Mouse (Mus musculus): ENCODE measurements around the gene Dnaaf5. TPM values are rescaled to one million over a fixed set of nuclear protein-coding genes. Genes with fewer than 3 reads are reported as not detected.

The Dnaaf5 gene
- polyA plus RNA-seq, 1 experiment from 2014 or later, result 5.9 TPM

GRCm38 (mm10) chr5:139128476-139129065 is 21.5 kb upstream of the Dnaaf5 start:
- Histone ChIP-seq H3K27ac (no peak overlapping the region), H3K4me2 (peak overlapping the region; percentile 87), H3K36me3 (no peaks in the 10 kb centered on the region), H3K4me3 (replicated peaks) (peak overlapping the region; percentile 56), H3K4me1 (peaks cover 12% of the 10 kb centered on the region), H3K27me3 (replicated peaks) (no peaks in the 10 kb centered on the region), H3K9ac (no peak overlapping the region), H3K9me3 (no peaks in the 10 kb centered on the region)
- 30% methylated on average over 12 of the region's 12 CpGs for WGBS
- no peak for ATAC-seq (ENCODE audit: insufficient read depth, low FRiP score, low read depth)

GRCm38 (mm10) chr5:139129078-139129477 is 20.9 kb upstream of the Dnaaf5 start:
- Histone ChIP-seq H3K4me3 (replicated peaks) (peak overlapping the region; percentile 56), H3K9ac (peak overlapping the region; percentile 32; the same call in 1 of the 2 replicates), H3K4me2 (peak overlapping the region; percentile 87), H3K27ac (no peak overlapping the region), H3K4me1 (peaks cover 12% of the 10 kb centered on the region), H3K36me3 (no peaks in the 10 kb centered on the region), H3K27me3 (replicated peaks) (no peaks in the 10 kb centered on the region), H3K9me3 (no peaks in the 10 kb centered on the region)
- 15% methylated on average over 12 of the region's 12 CpGs for WGBS
- peak; percentile 51; the same call in 1 of the 2 replicates for ATAC-seq (ENCODE audit: insufficient read depth, low FRiP score, low read depth)

GRCm38 (mm10) chr5:139129572-139130151 is 20.4 kb upstream of the Dnaaf5 start:
- peak overlapping the region; percentile 56 for H3K4me3 ChIP-seq (replicated peaks)
- no peaks in the 10 kb centered on the region for H3K27me3 ChIP-seq (replicated peaks)
- H3K27ac ChIP-seq, result no peak overlapping the region
- no peaks in the 10 kb centered on the region for H3K36me3 ChIP-seq
- no peaks in the 10 kb centered on the region for H3K9me3 ChIP-seq
- peaks cover 12% of the 10 kb centered on the region for H3K4me1 ChIP-seq
- WGBS, result 6% methylated on average over 35 of the region's 55 CpGs
- peak; percentile 45 for ATAC-seq (ENCODE audit: insufficient read depth, low FRiP score, low read depth)
- peak overlapping the region; percentile 87 for H3K4me2 ChIP-seq
- H3K9ac ChIP-seq, result peak overlapping the region; percentile 32; the same call in 1 of the 2 replicates

GRCm38 (mm10) chr5:139130351-139130750 is 19.7 kb upstream of the Dnaaf5 start:
- 79% methylated on average over 5 of the region's 5 CpGs for WGBS
- Histone ChIP-seq H3K36me3 (no peaks in the 10 kb centered on the region), H3K4me3 (replicated peaks) (no peak overlapping the region), H3K9me3 (no peaks in the 10 kb centered on the region), H3K9ac (no peak overlapping the region), H3K4me2 (peak overlapping the region; percentile 87; the same call in 1 of the 2 replicates), H3K27ac (no peak overlapping the region), H3K27me3 (replicated peaks) (no peaks in the 10 kb centered on the region), H3K4me1 (peaks cover 12% of the 10 kb centered on the region)
- no peak for ATAC-seq (ENCODE audit: insufficient read depth, low FRiP score, low read depth)

- Histone ChIP-seq H3K4me1 (no peaks in the 10 kb centered on the region), H3K27me3 (replicated peaks) (no peaks in the 10 kb centered on the region), H3K9me3 (no peaks in the 10 kb centered on the region), H3K27ac (no peak overlapping the region), H3K4me3 (replicated peaks) (no peak overlapping the region), H3K36me3 (no peaks in the 10 kb centered on the region), H3K4me2 (no peak overlapping the region), H3K9ac (no peak overlapping the region)
- ATAC-seq (ENCODE audit: insufficient read depth, low FRiP score, low read depth), result no peak
- 77% methylated on average over 8 of the region's 8 CpGs for WGBS
Observed at GRCm38 (mm10) chr5:139134501-139134900, 15.5 kb upstream of the Dnaaf5 start.

- 36% methylated on average over 1 of the region's 1 CpGs for WGBS
- Histone ChIP-seq H3K4me1 (0 out of 2 replicates have a peak, but pooled peaks cover 5% of the 10 kb centered on the region), H3K9ac (no peak overlapping the region), H3K27me3 (replicated peaks) (no peaks in the 10 kb centered on the region), H3K27ac (no peak overlapping the region), H3K9me3 (no peaks in the 10 kb centered on the region), H3K4me2 (no peak overlapping the region), H3K4me3 (replicated peaks) (no peak overlapping the region), H3K36me3 (no peaks in the 10 kb centered on the region)
- ATAC-seq (ENCODE audit: insufficient read depth, low FRiP score, low read depth), result no peak
Observed at GRCm38 (mm10) chr5:139136341-139136740, 13.7 kb upstream of the Dnaaf5 start.

GRCm38 (mm10) chr5:139137176-139137575 is 12.8 kb upstream of the Dnaaf5 start:
- Histone ChIP-seq H3K9ac (no peak overlapping the region), H3K27ac (no peak overlapping the region), H3K4me3 (replicated peaks) (no peak overlapping the region), H3K4me1 (0 out of 2 replicates have a peak, but pooled peaks cover 5% of the 10 kb centered on the region), H3K4me2 (no peak overlapping the region), H3K9me3 (no peaks in the 10 kb centered on the region), H3K36me3 (no peaks in the 10 kb centered on the region), H3K27me3 (replicated peaks) (no peaks in the 10 kb centered on the region)
- 86% methylated on average over 6 of the region's 6 CpGs for WGBS
- no peak for ATAC-seq (ENCODE audit: insufficient read depth, low FRiP score, low read depth)

- ATAC-seq (ENCODE audit: insufficient read depth, low FRiP score, low read depth), result no peak
- Histone ChIP-seq H3K4me3 (replicated peaks) (no peak overlapping the region), H3K4me1 (0 out of 2 replicates have a peak, but pooled peaks cover 5% of the 10 kb centered on the region), H3K36me3 (no peaks in the 10 kb centered on the region), H3K27me3 (replicated peaks) (no peaks in the 10 kb centered on the region), H3K9me3 (no peaks in the 10 kb centered on the region), H3K27ac (peak overlapping the region; percentile 12; the same call in 1 of the 2 replicates), H3K4me2 (no peak overlapping the region), H3K9ac (no peak overlapping the region)
- WGBS, result 53% methylated on average over 12 of the region's 12 CpGs
Observed at GRCm38 (mm10) chr5:139138261-139138925, 11.6 kb upstream of the Dnaaf5 start.

GRCm38 (mm10) chr5:139138926-139139472 is 11.0 kb upstream of the Dnaaf5 start:
- H3K9me3 ChIP-seq, result no peaks in the 10 kb centered on the region
- no peaks in the 10 kb centered on the region for H3K27me3 ChIP-seq (replicated peaks)
- peak; percentile 68; the same call in 1 of the 2 replicates for ATAC-seq (ENCODE audit: insufficient read depth, low FRiP score, low read depth)
- H3K4me2 ChIP-seq, result no peak overlapping the region
- 70% methylated on average over 8 of the region's 8 CpGs for WGBS
- no peak overlapping the region for H3K9ac ChIP-seq
- no peak overlapping the region for H3K4me3 ChIP-seq (replicated peaks)
- peak overlapping the region; percentile 12; the same call in 1 of the 2 replicates for H3K27ac ChIP-seq
- H3K36me3 ChIP-seq, result no peaks in the 10 kb centered on the region
- H3K4me1 ChIP-seq, result 0 out of 2 replicates have a peak, but pooled peaks cover 5% of the 10 kb centered on the region

GRCm38 (mm10) chr5:139140589-139140988 is 9.4 kb upstream of the Dnaaf5 start:
- H3K4me3 ChIP-seq (replicated peaks), result no peak overlapping the region
- H3K36me3 ChIP-seq, result no peaks in the 10 kb centered on the region
- no peak for ATAC-seq (ENCODE audit: insufficient read depth, low FRiP score, low read depth)
- H3K27ac ChIP-seq, result no peak overlapping the region
- 0 out of 2 replicates have a peak, but pooled peaks cover 5% of the 10 kb centered on the region for H3K4me1 ChIP-seq
- no peaks in the 10 kb centered on the region for H3K9me3 ChIP-seq
- WGBS, result 72% methylated on average over 9 of the region's 9 CpGs
- H3K4me2 ChIP-seq, result no peak overlapping the region
- H3K27me3 ChIP-seq (replicated peaks), result no peaks in the 10 kb centered on the region
- H3K9ac ChIP-seq, result no peak overlapping the region

GRCm38 (mm10) chr5:139141326-139141725 is 8.7 kb upstream of the Dnaaf5 start:
- ATAC-seq (ENCODE audit: insufficient read depth, low FRiP score, low read depth), result no peak
- Histone ChIP-seq H3K27me3 (replicated peaks) (no peaks in the 10 kb centered on the region), H3K9me3 (no peaks in the 10 kb centered on the region), H3K9ac (no peak overlapping the region), H3K27ac (no peak overlapping the region), H3K4me3 (replicated peaks) (no peak overlapping the region), H3K4me1 (0 out of 2 replicates have a peak, but pooled peaks cover 5% of the 10 kb centered on the region), H3K4me2 (no peak overlapping the region), H3K36me3 (no peaks in the 10 kb centered on the region)
- WGBS, result 60% methylated on average over 5 of the region's 5 CpGs

- Histone ChIP-seq H3K27me3 (replicated peaks) (no peaks in the 10 kb centered on the region), H3K27ac (no peak overlapping the region), H3K9ac (no peak overlapping the region), H3K4me3 (replicated peaks) (no peak overlapping the region), H3K4me2 (no peak overlapping the region), H3K9me3 (no peaks in the 10 kb centered on the region), H3K36me3 (no peaks in the 10 kb centered on the region), H3K4me1 (0 out of 2 replicates have a peak, but pooled peaks cover 5% of the 10 kb centered on the region)
- no peak for ATAC-seq (ENCODE audit: insufficient read depth, low FRiP score, low read depth)
- 75% methylated on average over 3 of the region's 3 CpGs for WGBS
Observed at GRCm38 (mm10) chr5:139143890-139144289, 6.1 kb upstream of the Dnaaf5 start.
